Mouse (Mus musculus): ENCODE measurements around the gene Shisa9. TPM values are rescaled to one million over a fixed set of nuclear protein-coding genes. Genes with fewer than 3 reads are reported as not detected.

The Shisa9 gene
- total and polyA plus RNA-seq, 2 experiments from 2014 or later = 25.7 to 72.7 TPM

- H3K36me3 ChIP-seq (ENCODE audit: insufficient read depth, low read length) = no peaks in the 10 kb centered on the region
- no peaks in the 10 kb centered on the region for H3K27me3 ChIP-seq (ENCODE audit: insufficient read depth, low read length)
- no peak for TF ChIP-seq CTCF (IDR thresholded peaks at IDR 0.05)
- H3K9me3 ChIP-seq (ENCODE audit: low read length) = no peaks in the 10 kb centered on the region
- H3K4me3 ChIP-seq (ENCODE audit: low read depth, low read length) = no peak overlapping the region
- H3K4me2 ChIP-seq (ENCODE audit: low read depth, low read length, poor library complexity, severe bottlenecking) = no peak overlapping the region
- no peaks in the 10 kb centered on the region; the same call in 1 of the 2 replicates for H3K4me1 ChIP-seq (ENCODE audit: insufficient read depth, low read length)
- ATAC-seq (ENCODE audit: low FRiP score) = no peak
- H3K27ac ChIP-seq (ENCODE audit: low read depth, low read length) = no peak overlapping the region
- no peak for DNase-seq (ENCODE audit: low spot score)
- H3K9ac ChIP-seq (replicated peaks; ENCODE audit: low read length, poor library complexity, severe bottlenecking) = no peak overlapping the region
These were observed 319.5 kb downstream of the Shisa9 start for GRCm38 (mm10) chr16:12303420-12303819.

DNA sequence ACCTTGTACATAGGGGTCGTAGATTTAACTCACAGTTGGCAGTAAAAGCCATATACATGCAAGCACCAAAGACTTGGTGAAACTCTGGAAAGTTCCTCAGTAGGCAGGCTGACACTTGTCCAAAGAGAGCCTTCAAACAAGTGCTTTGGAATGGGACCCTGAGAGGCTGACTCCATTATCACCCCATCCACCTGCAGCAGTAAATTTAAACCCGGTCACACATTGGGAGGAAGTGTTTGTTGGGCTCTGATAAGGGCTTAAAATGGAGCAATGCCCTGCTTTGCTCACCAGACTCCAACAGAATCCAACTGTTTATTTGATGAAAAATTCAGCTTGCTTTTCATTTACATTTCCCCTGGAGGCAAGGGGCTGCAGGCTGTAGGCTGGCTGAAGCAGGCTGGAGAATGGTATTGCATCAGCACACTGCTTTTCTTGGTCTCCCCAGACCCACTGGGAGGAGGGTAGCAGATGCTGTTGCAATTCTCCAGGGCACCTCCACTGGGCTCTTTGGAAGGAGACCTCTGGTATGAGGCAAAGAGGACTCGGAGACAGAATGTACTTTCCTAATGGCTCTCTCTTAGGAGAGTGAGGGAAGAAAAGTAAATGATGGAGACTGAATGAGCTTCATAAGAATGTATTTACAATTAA, 323.5 kb downstream of the Shisa9 start:
- DNase-seq (ENCODE audit: low spot score) = no peak
- 61% methylated on average over 3 of the region's 3 CpGs for WGBS

GRCm38 (mm10) chr16:12309826-12310225, 325.9 kb downstream of the Shisa9 start:
- Histone ChIP-seq H3K4me1 (ENCODE audit: insufficient read depth, low read length) (no peaks in the 10 kb centered on the region; the same call in 1 of the 2 replicates), H3K36me3 (ENCODE audit: insufficient read depth, low read length) (no peaks in the 10 kb centered on the region), H3K9ac (replicated peaks; ENCODE audit: low read length, poor library complexity, severe bottlenecking) (no peak overlapping the region), H3K27me3 (ENCODE audit: insufficient read depth, low read length) (no peaks in the 10 kb centered on the region), H3K4me2 (ENCODE audit: low read depth, low read length, poor library complexity, severe bottlenecking) (no peak overlapping the region), H3K27ac (ENCODE audit: low read depth, low read length) (no peak overlapping the region), H3K9me3 (ENCODE audit: low read length) (no peaks in the 10 kb centered on the region), H3K4me3 (ENCODE audit: low read depth, low read length) (no peak overlapping the region)
- no peak for TF ChIP-seq CTCF (IDR thresholded peaks at IDR 0.05)
- DNase-seq (ENCODE audit: low spot score) (no peak), ATAC-seq (ENCODE audit: low FRiP score) (no peak)

More for the DNA sequence above, 323.5 kb downstream of the Shisa9 start:
- Histone ChIP-seq H3K27me3 (ENCODE audit: insufficient read depth, low read length) (no peaks in the 10 kb centered on the region), H3K36me3 (ENCODE audit: insufficient read depth, low read length) (no peaks in the 10 kb centered on the region), H3K9me3 (ENCODE audit: low read length) (no peaks in the 10 kb centered on the region), H3K9ac (replicated peaks; ENCODE audit: low read length, poor library complexity, severe bottlenecking) (no peak overlapping the region), H3K4me1 (ENCODE audit: insufficient read depth, low read length) (no peaks in the 10 kb centered on the region; the same call in 1 of the 2 replicates), H3K4me2 (ENCODE audit: low read depth, low read length, poor library complexity, severe bottlenecking) (no peak overlapping the region), H3K27ac (ENCODE audit: low read depth, low read length) (no peak overlapping the region), H3K4me3 (ENCODE audit: low read depth, low read length) (no peak overlapping the region)
- ATAC-seq (ENCODE audit: low FRiP score) = no peak
- TF ChIP-seq CTCF (IDR thresholded peaks at IDR 0.05) = no peak

GRCm38 (mm10) chr16:12315627-12316026, 331.7 kb downstream of the Shisa9 start:
- TF ChIP-seq CTCF (IDR thresholded peaks at IDR 0.05) = no peak
- ATAC-seq (ENCODE audit: low FRiP score) = no peak
- H3K9ac ChIP-seq (replicated peaks; ENCODE audit: low read length, poor library complexity, severe bottlenecking) = no peak overlapping the region

More at GRCm38 (mm10) chr16:12315627-12316026, 331.7 kb downstream of the Shisa9 start:
- Histone ChIP-seq H3K4me3 (ENCODE audit: low read depth, low read length) (no peak overlapping the region), H3K36me3 (ENCODE audit: insufficient read depth, low read length) (no peaks in the 10 kb centered on the region), H3K27ac (ENCODE audit: low read depth, low read length) (no peak overlapping the region), H3K27me3 (ENCODE audit: insufficient read depth, low read length) (no peaks in the 10 kb centered on the region), H3K9me3 (ENCODE audit: low read length) (no peaks in the 10 kb centered on the region), H3K4me2 (ENCODE audit: low read depth, low read length, poor library complexity, severe bottlenecking) (no peak overlapping the region), H3K4me1 (ENCODE audit: insufficient read depth, low read length) (no peaks in the 10 kb centered on the region)
- no peak for DNase-seq (ENCODE audit: low spot score)

Other genes with a start within 250 kb of the Shisa9 start
- 20.7 and 20.9 TPM in 2 replicates for gene Cpped1, start 74.7 kb upstream of the Shisa9 start, total RNA-seq (2014; rRNA removed)
- gene Cpped1, start 74.7 kb upstream of the Shisa9 start, polyA plus RNA-seq (2015; fragmentation: Nextera tagmentation; extraction: Ambion mirVana) = 18.8 and 19.2 TPM in 2 replicates

Data from midbrain, postnatal 0 days (tissue).